Mouse (Mus musculus) kidney, adult 18-20 months (tissue): ENCODE measurements around the gene Scg5.

Source experiments
- DNase-seq: peaks from one replicate; pipeline ENCODE4 v3.0.0; 2021

Scg5 gene

GRCm38 (mm10) chr2:113805765-113806164, 23.2 kb downstream of the Scg5 start:
- no peak for DNase-seq

DNA sequence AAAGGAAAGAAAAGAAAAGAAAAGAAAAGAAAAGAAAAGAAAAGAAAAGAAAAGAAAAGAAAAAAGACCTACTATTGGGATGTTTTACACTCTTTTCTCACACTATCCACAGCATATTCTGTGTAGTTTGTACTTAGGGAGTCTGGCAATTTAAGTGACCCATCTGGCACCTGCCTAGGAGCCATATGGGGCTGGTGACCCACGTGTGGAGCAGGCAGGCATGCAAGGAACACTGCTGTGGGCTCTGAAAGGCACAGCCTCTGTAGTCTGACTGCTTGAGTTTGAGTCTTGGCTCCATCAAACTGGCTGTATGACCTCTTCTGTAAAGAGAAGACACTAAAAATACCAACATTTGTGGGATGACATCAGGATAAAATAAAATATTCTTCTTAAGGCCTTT, 25.2 kb downstream of the Scg5 start:
- DNase-seq: no peak

GRCm38 (mm10) chr2:113800846-113801245, 28.1 kb downstream of the Scg5 start:
- DNase-seq: no peak

DNA sequence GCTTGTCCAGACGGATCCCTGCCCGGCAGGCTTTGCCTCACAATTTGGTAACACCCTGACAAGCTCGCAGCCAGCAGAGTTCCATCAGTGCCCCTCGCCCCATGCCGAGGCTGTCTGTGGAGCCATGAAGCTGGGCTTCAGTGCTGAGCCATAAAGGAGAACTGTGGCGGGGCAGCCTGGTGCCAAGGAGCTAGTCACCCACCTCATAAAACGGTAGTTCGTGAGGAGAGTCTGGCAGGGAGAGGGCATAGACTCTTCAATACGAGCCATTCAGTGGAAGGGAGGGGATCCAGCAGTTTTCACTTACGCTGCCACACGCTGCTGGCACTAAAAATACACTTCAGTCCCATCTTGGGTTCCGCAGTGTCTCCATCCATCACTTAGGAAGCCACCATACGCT, 30.3 kb downstream of the Scg5 start:
- DNase-seq: no peak

DNA sequence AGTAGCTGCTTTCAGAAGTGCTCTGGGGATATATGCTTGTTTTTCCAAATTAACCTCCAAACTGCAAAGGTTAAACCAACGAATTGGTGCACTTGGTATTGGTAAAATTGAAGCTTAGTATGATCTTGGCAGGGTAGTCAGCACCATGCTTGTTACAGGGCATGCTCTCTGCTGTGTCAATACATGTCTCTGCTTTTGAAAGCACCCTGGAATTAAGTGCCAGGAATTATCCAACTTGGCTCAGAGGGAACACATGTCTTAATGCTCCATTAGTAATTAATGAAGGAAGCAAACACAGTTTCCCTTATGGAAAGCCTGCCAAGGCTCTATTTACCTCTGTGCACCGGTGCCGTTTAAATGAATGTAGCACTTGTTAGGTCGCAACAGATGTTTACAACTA, 33.7 kb downstream of the Scg5 start:
- DNase-seq: no peak

DNA sequence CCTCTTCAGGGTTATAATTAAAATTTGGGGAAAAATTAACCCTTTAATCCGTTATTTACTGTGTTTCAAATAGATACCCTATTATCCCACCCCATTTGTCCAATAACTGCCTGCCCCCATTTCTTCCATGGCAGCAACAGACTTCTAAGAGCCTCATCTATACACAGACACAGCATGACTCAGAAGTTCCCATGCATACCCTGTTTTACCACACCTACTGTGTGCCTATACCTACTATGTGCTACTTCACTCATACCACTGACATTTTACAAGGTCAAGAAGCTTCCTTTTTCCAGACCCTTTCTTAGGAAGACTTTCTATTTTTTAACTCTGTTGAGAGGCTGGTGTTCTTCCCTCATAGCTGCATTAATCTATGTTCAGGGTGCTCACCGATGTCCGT, 35.4 kb downstream of the Scg5 start:
- no peak for DNase-seq

- DNase-seq: no peak
Observed at GRCm38 (mm10) chr2:113788821-113789387, 40.0 kb downstream of the Scg5 start.

DNA sequence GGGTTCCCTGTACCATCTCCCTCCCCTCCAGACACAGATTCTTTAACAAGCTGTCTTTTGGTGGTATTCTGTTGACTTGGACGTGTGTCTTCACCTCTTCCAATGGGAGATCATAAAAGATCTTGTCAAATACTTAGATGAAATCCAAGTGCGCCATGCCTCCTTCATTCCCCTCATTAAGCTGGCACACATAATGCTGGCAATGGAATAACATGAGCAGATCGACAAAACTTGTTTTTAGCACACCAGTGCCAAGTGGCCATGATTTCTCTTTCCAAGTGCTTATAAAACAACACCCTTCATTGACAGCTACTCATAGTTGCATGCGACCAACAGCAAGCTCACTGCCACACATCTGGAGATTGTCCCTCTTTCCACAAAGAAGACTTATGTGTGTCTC, 41.0 kb downstream of the Scg5 start:
- no peak for DNase-seq

DNA sequence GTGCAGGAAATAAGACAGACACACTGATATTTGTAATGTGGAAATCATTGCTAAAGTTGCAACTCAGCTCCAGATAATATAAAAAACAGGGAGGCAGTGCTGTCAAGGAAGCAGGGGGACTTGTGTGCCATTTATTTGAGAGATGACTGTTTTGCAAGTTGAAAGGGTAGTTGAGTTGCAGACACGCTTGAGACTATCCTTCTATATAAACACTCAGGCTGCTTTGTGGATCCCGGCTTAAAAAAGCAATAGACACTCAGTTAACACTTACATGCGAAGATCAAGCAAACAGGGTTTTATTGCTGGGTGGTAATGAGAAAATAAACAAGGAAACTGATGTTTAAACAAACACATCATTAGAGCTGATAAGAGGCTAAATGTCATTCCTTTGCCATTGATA, 44.1 kb downstream of the Scg5 start:
- no peak for DNase-seq

DNA sequence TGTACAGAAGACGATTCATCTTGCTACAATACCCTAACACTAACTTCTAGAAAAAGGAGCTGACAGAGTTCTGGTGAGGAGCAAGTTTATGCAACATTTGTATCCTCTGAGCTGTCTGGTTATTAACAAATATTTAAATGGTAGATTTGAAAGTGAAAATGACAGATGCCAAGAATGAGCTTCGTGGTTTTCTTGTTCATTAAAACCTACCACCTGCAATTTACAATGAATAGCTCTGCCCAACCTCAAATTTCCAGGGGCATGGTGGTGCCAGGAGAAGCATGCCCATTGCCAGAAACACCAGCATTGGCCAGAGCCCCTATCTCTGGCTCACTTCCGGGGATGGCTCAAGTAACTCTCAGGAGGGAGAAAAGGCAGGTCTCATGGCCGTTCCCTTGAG, 47.4 kb downstream of the Scg5 start:
- DNase-seq: no peak

- DNase-seq: no peak
Observed at GRCm38 (mm10) chr2:113781107-113781506, 47.8 kb downstream of the Scg5 start.

- no peak for DNase-seq
Observed at GRCm38 (mm10) chr2:113779336-113779735, 49.6 kb downstream of the Scg5 start.

- DNase-seq: no peak
Observed at GRCm38 (mm10) chr2:113778036-113778435, 50.9 kb downstream of the Scg5 start.

DNA sequence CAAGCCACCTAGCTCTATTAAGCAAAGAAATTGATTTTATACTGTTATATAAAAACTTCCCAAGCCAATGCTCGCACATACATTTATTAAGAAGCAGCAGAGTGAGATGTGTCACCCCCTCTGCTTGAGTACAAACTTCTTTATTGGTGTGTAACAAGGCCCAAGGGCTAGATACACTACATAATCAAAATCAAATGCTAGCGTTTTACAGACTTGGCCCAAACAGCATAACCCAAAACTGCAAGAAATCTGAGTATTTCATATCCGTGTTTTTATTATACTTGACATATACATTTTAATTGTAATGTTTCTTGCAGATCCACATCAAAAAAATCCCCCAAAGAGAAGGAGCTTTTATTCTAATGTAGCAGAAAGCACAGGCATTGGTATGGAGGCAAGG, 52.6 kb downstream of the Scg5 start:
- no peak for DNase-seq

DNA sequence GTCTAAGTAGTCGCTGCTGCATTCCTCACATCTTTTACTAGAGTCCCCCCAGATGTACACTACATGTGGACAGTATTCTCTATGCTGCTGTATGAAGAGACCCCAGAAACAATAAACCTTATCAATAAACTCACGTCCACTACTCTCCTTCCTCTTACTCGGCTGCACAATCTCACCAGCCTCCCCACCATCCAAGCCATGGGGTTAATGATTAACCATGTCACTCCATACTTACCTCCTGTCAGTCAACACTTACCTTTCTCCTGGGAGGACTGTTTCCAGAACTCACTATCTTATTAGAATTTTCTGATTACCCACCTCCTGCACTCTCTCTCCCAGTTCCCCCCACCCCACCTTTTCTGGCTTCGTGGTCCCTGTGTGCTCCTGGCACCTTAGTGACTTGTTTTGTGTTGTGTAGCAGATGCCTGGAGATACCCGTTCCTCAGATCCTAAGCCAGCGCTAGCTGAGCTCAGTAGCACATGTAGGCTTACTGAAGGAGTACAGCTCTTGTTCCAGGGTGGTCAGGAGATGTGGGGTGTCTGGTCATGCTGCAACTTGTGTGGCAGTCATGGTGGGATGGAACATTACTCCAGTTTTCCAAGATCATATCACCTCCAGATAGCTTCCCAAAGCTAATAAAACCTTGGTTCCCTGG, 54.6 kb downstream of the Scg5 start:
- DNase-seq: no peak

- DNase-seq: no peak
Observed at GRCm38 (mm10) chr2:113768541-113769303, 60.2 kb downstream of the Scg5 start.

GRCm38 (mm10) chr2:113765885-113766284, 63.0 kb downstream of the Scg5 start:
- peak; percentile 13 for DNase-seq

GRCm38 (mm10) chr2:113764968-113765367, 64.0 kb downstream of the Scg5 start:
- DNase-seq: no peak

DNA sequence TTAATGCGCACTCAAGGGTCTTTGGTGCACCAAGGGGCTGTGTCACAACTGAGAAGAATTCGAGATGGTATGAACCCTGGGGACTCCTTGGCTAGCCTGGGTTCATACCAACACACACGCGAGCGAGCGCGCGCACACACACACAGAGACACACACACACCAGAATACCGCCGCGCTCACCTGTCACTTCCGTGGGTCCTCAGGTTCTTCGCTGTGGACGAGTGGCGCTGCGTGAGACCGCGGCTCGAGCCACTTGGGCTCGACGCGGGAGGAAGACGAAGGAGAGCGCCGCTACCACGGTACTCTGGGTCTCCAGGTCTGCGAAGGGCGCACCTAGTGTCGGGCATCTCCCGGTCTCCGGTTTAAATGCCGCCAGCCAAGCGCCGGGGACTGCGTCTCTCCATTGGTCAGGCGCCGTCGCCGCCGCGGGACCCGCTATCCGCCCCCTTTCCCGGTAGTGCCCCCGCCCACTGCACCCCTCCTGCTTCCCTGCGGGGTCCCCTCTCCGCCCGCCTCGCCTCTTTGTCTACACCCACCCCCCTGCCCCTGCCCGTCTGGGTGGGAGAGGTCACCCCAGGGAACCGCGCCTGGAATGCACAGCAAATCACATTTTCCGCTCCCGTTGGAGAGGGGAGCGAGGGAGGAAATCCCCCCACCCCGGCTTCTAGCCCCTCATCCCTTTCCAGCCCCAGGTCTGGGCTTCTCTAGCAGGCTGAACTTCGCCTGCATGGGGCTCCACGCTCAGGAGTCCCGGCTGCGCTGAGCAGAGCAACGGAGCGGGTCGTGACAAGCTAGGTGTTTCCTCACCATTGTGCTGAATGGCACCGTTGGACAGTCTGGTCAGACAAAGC, 70.4 kb downstream of the Scg5 start, which contains the start of gene Grem1:
Gene Grem1 (minus strand): TSS at position 336 of the 851 bp plus-strand sequence.
- no peak for DNase-seq

DNA sequence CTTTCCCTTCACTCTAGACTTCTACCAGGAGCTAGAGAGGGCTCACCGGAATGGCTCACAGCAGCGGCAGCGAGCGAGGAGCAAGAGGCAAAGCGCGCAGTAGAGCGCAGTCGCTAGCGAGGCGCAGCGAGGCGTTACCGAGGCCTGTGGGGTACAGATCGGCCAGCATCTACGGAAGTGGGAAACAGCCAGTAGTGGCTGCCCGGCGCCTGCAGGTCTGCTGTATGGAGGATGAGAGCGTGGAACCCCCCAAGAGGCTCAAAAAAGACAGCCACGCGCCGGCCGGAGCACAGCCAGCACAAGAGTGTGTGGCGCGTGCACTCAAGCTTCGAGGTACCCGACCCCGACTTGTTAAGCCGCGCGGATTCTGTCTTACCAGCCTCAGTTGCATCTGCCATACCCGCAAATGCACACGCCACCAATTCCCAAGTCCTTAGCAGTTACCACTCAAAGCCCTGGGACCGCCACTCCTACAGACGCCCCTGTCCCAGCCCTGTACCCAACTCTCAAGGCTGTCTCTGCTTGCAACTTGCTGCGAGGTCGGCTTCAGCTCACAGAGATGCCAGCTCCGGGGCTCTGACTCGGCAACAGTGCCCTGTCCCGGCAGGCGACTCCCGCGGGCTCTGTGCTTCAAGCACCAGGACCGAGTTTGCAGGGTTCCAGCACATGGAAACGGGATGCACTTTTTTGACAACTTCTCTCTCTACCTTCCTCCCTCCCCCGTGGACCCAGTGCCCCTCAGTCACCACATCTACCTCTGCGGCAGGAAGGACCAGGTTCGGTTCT, 71.2 kb downstream of the Scg5 start:
- peak; percentile 7 for DNase-seq

DNA sequence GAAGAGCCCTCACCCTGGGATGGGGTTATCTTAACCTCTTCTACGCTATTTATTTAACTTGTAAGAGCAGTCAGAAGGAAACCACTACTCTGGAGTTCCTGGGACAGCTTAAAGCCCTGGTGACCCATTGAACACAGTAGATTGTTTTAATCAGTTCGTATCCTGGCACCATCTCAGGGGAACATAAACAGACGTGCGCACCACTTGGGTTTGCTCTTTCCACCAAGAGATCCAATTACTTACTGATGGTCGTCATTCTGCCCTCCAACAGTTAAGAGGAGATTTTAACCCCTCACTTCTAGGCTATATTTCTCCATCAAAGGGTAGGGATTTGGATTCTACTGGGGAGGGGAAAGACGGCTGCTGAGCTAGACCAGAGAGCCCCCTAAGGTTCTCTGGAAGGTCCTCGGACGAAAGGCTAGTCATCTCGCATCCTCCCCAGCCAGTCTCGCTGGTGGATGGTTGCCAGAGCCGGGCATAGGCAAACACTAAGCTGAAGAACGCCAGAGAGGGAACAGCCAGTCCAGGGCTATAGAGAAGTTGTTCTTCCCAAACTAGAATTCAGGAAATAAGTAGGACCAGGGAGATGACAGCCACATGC, 71.9 kb downstream of the Scg5 start:
- no peak for DNase-seq

- no peak for DNase-seq
Observed at GRCm38 (mm10) chr2:113749721-113750120, 79.2 kb downstream of the Scg5 start.
